Mouse (Mus musculus): ENCODE data around the gene Dpyd.

DNA sequence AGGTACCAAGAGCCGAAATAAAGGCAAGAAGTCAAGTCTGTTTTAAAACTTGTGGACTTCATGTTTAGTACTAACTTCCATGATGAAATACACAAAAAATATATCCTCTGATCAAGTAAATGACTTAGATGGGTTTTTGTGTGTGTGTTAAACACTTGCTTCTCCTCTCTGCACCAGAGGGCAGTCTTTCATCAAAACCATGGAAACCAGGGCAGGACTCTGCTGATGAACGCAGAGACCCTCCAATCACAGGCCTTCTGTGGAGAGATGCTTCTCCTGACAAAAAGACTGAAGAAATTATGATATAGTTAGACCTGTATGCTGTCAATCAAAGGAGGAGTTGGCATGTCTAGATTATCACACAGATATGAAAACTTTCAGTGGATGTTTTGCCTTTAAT, 905.8 kb downstream of the Dpyd start:
- TF ChIP-seq EP300 (IDR thresholded peaks at IDR 0.05; ENCODE audit: insufficient read depth, low read depth, low read length) (no peak), CTCF (IDR thresholded peaks at IDR 0.05; ENCODE audit: low read depth, low read length) (no peak)
